Mouse (Mus musculus) megakaryocyte, embryonic 14.5 days (primary cell): ENCODE measurements at regions not wholly inside any gene's neighbourhood (a gene's known extent, or its start where the extent isn't known, plus 50 kb on each side); places are given as distances from the start of the nearest gene placed in this dataset.

Experiments
- FLI1 ChIP-seq: IDR thresholded peaks from 2 replicates; pipeline ENCODE4 v1.6.1; 2012; ENCODE audit warnings: low read length, inconsistent platforms, mixed read lengths
- GATA1 ChIP-seq: IDR thresholded peaks from 3 replicates; pipeline ENCODE4 v1.6.1; 2012; ENCODE audit warnings: mixed read lengths, low read length, inconsistent platforms, borderline replicate concordance

DNA sequence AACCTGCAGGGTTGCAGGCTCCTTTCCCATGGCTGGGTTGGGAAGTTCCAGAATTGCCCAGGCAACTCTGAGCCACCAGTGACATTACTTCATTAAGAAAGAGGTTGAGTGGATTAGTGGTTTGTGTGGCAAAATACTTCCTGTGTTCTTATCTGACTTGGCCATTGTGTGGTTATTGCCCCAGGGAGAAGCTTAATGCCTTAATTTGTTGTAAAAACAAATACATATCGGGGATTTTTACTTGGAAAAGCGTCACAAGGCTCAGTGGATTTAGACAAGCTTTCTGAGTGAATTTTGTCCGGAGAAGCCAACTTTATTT, 80.5 kb upstream of the Fndc3b start:
- TF ChIP-seq GATA1 (no peak), FLI1 (no peak)
